Mouse (Mus musculus) kidney, adult 11 months (tissue): Measurements from ENCODE around the gene Pmpcb.
"Not testable (repeated sequence)": the region's sequence is repeated elsewhere in the genome, so short reads cannot be mapped to it uniquely, and the experiment has no call there.

Source experiments
- DNase-seq: peaks from one replicate; pipeline ENCODE4 v3.0.0; 2022

Gene Pmpcb

DNA sequence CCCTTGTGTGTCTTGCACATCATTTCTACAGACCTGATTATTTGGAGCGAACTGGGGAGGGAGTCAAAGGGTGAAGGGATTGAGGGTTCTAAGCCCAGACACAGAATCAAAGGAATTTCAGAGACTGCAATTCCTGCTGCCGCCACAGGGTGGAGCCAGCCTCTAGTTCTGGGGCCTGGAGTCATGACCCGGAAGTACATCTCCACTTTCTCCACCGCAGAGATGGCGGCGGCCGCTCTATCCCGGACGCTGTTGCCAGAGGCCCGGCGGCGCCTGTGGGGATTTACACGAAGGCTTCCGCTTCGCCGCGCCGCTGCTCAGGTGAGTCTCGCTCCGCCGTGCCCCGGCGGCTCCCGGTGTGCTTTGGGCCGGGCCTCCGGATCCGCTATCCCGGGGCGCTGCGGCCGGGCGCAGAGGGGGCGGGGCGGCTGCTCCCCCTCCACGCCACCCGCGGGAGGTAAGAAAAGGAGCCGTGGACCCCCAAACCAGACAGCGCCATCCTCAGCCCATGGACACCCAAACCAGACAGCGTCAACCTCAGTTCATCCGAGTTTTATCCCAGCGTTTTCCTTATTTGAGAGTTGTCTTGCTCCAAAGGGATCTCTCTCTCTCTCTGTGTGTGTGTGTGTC lies at the start of gene Pmpcb:
Gene Pmpcb (plus strand): TSS at position 186 of the 630 bp plus-strand sequence.
- DNase-seq, result peak; percentile 85

DNA sequence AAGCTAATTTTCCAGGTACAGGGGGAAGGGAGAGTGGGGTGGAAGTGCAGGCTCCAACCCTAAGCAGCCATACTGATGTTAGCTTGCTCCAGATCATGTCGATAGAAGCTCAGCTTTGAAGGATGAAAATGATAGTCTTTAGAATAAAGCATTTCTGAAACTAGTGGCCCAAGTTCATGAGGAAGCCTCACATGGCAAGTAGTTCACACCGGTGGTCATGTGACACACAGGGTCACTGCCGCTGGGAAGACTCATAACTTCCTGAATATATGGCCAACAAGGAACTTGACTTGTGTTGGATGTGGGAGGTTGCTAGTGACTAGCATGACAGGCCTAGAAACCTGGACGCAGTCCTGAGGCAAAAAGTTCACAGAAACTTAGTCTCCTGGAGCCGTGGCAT lies 44.7 kb upstream of the Pmpcb start:
- DNase-seq, result no peak

DNA sequence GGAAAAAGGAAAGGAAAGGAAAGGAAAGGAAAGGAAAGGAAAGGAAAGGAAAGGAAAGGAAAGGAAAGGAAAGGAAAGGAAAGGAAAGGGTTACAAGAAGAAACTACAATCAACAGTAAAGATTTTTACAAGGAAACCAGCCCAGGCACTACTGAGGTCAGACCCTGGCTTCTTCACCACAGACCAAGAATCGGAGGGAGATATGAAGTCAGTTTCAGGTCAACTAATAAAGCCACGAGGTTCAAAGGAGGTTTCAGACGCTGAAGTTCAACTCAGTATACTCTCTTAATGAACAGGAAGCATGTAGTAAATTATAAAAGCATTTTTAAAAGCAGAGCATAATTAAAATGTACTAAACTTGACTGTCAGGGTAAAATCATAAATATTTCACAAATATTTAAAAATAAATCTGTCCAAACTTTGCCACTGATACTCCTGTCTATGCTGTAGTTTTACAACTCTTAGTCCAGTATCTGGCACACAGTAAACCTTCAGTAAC lies 43.5 kb upstream of the Pmpcb start:
- DNase-seq, result no peak

DNA sequence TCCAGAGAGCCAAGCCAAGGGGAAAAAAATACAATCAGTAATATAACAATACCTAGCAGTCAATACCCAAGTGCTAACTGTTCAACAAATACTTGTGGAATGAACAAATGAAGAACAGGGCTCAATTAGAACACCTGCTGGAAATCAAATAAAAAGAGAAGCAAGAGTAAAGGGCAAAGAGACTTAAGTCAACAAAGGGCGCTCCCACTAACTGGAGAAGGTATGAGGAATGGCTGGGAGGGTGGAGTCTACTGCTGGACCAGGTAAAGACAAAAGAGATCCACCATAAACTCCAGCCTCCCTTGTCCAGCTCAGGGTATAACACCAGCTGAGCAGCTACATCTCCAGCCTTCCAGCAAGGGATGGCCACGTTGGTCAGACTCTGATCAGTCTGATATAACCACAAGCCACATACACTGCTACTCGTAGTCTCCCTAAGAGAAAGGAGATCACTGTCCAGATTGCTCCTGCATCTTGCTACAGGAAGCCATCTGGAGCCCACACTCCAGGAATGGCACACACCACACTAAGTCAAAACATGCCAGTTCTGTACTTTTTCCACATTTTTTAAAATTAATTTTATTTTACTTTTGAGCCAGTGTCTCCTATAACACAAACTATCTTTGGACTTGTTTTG lies 42.0 kb upstream of the Pmpcb start:
- no peak for DNase-seq

DNA sequence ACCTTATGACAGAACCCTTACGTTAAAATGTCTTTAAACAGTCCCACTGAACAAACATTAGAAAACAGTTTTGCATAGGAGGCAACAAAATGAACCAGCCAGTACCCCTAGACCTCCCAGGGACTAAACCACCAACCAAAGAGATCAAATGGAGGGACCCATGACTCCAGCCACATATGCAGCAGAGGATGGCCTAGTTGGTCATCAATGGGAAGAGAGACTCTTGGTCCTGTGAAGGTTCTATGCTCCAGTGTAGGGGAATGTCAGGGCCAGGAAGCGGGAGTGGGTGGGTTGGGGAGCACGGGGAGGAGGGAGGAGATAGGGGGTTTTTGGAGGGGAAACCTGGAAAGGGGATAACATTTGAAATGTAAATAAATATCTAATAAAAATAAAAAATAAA lies 37.4 kb upstream of the Pmpcb start:
- not testable (repeated sequence) for DNase-seq

DNA sequence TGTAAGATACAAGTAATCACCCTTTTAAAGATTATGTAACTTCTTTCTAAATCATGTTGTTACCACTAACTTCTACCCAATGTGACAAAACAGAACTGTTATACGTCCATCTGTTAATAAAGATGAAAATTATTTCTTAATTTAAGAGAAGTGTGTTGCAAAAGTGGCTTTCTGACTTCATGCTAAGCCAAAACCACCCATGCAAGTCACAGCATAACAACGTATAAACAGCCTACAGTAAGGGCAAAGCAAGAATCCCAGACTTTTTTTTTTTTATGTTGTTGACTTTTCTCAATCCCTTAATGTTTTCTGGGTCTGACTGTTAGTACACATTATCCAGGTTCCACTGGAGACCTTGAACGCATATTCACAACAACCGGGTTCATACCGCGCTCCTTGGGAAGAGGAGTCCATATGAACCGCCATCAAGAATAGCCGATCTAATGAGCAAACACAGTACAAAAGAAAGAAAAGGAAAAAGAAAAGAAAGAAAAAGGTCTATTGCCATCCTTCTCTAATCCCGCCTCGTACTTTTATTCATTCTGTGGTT lies 36.6 kb upstream of the Pmpcb start:
- DNase-seq, result no peak

DNA sequence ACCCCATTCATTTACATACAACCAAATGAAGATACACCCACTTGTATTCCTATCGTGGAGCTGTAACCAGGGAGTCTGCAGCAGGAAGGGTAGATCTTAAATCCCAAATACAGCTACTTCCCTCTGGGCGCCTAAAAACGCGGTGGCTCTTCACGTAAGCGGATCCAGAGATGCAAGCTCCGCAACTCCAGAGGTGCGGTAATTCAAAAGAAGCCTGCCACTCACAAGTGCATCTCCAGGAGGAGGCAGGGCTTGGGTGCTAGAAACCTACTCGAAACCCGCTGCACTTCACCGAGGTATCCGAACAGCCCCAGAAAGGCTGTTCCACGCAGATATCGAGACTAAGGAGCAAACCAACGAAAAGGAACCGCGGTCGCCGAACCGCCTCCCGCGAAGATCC lies 36.0 kb upstream of the Pmpcb start:
- DNase-seq, result no peak

DNA sequence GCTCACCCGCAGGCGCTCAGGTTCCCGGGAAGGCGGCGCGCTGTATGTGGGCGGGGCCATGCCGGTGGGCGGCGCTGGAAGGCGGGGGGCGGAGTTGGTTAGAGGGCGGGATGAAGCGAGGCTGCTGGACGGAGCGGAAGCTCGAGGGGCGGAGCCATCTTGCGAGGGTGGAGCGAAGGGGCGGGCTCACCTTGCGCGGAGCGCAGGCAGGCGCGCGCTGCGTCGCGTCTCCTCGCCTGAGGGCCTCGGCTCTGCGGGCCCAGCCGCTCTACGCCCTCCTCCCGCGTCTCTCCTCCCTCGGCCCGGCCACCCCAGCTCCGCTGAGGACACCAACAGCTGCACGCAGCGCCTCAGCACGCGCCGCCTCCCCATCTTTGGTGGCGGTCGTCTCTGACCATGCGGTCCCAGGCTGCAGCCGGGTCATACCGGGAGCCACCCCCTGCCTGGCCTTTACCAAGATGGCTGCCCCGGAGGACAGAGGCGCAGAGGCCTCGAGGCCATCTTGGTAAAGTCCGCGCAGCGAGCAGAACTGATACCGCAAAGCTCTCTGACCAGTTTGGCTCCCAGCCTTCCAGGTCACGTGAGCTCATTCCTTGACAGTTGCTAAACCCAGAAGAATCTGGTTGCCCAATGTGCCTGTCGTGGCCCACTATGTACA lies 35.5 kb upstream of the Pmpcb start, which contains the start of gene Napepld:
Gene Napepld (minus strand): TSS at position 46 of the 658 bp plus-strand sequence.
- DNase-seq, result peak; percentile 98

DNA sequence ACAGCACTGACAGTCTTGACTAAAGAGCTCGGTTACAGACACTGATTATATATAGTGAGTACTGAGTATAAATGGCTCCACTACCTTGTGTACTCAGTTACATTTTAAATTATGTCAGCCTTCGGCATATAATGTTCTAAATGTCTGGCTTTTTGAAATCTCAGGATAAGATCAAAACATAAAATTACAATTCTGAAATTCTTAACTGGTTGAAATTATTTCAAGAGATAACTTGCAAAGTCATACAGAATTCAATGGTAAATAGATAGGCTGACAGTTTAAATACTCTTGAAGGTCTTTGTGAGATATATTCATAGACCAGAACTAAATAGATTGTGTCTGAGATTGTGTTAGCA lies 35.0 kb upstream of the Pmpcb start:
- DNase-seq, result no peak

DNA sequence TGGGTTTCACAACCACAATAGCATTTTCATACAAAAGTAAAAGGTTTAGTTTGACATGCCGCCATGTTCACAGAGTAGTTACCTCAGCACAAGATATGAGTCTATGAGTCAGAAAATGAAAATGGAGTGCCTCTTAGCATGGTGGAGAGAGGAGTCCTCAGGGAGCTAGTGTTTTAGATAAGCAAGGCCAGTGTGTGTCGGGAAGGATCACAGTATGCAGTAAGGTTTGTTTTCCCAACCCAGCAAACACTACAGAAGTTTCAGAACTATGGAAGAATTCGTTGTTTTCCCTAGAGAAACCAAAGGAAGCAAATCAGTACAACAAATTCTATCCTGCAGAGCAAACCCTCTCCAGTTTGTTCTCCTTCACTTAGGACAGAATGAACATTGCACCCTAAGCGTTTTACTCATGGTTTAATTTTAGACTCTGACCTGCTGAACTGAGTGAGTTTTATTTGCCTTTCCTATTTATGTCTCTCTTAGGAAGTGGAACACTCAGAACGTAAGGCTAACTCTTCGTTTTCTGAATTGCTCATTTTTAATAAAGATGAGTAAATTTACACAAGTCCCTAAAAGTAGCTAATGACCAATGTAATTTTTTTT lies 34.0 kb upstream of the Pmpcb start:
- no peak for DNase-seq

DNA sequence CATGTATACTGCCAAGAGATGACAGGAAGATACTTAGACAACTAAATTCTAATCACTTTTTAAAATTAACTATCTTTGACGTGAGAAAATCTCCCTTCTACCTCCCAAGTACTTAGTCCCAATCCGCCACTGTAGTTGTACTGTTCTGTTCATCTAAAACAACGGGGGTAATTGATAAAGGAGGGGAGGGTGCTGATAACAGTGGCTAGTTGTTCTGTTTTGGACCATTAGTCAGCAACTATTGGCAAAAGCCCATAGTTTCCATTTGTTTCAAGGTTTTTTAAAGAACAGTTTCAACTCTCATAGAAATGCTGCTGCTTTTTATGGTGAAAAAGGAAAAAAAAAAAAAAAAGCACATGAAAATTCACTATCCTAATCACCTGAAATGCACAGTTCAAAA lies 33.2 kb upstream of the Pmpcb start:
- no peak for DNase-seq

DNA sequence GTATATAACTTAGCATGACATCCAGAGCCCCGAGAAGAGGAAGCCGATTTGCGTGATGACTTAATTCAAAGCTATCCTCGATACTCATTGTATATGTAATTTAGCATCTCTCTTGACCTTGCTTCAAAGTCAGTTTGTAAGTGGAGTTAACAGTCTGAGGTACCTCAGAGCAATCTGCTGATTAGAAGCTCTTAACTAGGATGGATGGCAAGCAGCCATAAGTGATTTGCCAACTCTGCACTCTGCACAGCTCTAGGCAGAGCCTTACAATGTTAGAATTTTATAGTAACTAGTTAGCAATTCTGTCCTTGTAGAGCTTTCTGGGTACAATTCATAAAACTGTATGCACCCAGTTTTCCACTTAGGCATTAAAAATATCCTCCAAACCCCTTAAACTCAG lies 30.4 kb upstream of the Pmpcb start:
- DNase-seq, result no peak

DNA sequence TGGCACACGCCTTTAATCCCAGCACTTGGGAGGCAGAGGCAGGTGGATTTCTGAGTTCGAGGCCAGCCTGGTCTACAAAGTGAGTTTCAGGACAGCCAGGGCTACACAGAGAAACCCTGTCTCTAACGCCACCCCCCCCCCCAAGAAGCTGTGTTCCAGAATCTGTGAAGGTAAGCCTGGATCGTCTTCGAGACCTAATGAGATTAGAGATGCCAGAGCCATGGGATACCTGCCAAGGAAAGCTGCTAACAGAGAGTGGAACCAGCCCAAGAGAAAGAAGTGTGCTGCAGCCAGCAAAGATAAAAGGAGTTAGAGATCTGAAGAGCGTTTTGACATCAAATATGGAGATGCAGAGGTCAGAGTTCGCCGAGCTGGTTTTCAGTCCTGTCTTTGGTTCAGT lies 28.9 kb upstream of the Pmpcb start:
- not testable (repeated sequence) for DNase-seq

DNA sequence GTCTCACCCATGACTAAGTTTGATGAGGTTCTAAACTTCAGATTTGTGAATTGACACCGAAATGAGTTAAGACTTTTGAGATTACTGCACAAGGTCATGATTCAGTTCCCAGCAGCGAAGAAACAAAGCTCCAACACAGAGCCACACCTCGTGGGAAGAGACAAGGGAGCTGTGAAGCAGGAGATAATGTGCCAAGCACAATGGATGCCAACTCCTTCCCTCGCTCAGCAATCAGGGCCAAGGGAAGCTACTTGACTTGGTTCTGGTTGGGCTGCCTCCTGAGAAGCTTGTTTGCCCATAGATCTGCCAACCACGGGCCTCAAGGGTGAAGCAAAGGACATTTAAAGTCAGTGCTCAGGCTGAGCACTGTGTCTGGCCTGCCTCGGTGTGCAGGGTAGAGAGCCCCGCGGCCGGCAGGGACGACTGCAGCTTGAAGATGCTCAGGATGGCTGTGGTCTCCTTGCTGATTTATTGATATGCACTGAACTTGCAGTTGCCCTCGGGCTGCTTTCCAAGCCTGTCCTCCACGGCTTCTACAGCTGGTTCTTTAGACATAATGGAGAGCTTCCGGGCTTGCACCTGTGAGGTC lies 24.7 kb upstream of the Pmpcb start:
- DNase-seq, result no peak

DNA sequence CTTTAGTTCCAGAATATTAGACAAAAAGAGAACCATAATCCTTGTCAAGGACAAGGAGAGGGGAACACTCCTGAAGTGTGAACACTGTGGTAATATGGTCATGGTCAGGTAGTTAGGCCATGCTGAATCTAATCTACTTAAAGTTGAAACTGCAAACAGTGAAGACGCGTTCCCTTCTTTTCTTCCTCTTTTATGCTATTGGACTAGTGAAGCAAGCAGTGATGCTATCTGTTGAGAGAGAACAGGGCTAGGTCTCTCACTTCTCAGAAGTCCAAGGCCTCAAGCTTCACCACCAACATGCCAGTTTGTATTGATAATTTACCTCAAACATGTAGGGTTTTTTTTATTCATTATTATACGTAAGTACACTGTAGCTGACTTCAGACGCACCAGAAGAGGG lies 22.5 kb upstream of the Pmpcb start:
- no peak for DNase-seq

DNA sequence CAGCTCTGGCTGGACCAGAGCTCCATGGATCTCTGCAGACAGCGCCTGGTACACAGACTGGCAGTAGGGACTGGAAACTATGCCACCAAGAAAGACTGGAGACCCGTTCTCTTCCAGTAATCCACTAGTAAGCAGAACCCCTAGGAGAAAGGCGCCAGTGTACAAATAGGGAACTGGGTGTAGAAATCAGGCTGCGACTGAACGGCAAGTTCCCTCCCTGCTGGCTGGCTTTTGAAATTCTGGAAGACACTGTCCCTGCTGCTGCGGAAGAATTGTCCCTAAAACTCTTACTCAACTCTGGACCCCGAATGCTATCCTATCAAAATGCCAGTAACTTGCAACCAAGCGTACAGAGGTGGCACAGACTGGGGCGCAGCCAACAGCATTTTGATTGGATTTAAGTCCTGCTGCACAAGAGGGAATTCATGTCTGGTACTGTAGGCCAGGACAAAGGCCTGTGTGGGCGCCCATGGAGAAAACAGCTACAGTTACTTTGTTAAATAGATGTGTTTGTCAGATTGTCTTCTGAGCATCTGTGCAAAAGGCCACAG lies 19.7 kb upstream of the Pmpcb start:
- no peak for DNase-seq

DNA sequence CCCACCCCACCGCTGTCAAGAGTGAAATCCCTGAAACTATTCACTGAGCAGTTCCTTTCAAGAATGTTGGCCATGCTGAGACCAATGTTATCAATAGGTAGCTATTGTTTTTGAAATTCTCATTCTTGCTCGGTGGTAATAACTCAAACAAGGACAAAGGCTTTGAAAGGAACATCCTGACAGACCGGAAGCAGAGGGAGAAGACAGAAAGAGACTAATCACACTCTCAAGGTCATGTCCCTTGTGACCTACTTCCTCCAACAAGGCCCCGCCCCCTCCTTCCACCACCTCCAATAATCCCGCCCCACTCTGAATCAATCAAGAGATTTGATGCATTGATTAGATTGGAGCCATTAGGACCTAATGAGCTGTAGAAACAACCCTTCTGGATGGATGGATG lies 18.4 kb upstream of the Pmpcb start:
- no peak for DNase-seq

DNA sequence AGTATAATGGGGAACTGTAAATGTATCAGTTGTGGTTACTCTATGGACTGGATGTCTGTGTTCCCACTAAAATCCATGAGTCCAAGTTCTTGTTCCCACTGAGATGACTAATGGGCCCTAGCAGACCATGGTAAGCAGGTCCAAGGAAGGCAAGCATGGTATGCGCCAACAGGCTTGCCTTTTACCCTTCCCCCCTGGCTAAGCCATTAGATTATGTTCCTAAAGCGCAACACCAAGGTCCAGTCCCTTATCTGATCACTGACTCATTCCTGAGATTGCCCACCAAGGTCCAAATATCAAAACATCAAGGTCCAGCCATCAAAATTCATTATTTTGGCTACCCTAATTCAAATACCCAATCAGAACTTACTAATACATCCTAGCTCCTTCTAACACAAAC lies 17.7 kb upstream of the Pmpcb start:
- DNase-seq, result no peak

DNA sequence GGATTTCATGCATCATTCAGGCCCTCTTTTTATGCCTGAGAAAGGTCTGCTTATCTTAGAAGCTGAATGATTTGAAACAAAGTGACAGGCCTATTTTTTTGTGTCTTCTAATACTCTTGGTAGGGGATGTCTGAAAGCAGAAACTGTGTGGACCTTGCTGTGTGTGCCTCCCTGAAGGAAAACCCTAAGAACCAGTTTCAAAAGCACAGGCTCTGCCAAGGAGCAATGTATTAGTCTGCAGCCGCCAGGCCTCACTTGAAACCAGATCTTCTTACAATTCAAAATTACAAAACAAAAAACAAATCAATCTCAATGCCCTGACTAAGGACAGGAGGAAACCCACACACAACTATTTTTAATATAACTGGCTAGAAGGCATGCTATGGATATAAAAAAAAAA lies 12.5 kb upstream of the Pmpcb start:
- no peak for DNase-seq

DNA sequence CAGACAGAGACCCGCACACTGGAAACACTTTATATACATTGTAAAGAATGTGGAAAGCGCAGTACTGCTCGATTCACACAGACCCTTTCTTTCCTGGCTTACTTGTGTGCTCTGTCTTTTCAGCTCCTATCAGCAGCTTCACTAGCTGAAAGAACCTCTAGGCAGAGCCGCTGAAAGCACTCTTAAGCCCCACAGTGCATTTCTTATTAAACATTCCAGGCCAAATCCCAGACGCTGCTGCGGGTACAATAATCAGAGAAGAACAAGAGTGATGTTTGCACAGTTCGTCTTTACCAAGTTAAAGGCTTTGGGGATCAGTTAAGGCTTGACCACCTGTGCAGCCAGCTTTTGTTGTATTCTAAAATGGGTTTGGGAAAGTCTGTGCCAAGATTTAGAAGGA lies 12.1 kb upstream of the Pmpcb start:
- no peak for DNase-seq

DNA sequence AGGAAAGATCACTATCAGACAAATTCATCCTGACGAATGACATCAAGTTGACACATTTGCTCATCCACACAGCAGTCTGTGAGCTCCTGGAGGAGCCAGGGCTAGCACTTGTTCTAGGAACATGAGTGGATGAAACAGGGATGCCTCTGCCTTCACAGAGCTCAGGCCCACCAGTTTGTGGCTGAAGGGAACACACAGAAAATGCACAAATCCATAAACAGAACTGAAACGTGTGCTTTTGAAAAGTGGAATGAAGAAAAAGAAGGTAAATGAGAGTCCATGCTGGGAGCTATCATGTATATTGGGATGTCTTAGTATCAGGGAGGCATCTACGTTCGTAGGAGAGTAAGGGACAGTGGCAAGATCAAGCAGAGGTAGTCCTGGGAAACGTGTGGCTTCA lies 7.8 kb upstream of the Pmpcb start:
- DNase-seq, result no peak

DNA sequence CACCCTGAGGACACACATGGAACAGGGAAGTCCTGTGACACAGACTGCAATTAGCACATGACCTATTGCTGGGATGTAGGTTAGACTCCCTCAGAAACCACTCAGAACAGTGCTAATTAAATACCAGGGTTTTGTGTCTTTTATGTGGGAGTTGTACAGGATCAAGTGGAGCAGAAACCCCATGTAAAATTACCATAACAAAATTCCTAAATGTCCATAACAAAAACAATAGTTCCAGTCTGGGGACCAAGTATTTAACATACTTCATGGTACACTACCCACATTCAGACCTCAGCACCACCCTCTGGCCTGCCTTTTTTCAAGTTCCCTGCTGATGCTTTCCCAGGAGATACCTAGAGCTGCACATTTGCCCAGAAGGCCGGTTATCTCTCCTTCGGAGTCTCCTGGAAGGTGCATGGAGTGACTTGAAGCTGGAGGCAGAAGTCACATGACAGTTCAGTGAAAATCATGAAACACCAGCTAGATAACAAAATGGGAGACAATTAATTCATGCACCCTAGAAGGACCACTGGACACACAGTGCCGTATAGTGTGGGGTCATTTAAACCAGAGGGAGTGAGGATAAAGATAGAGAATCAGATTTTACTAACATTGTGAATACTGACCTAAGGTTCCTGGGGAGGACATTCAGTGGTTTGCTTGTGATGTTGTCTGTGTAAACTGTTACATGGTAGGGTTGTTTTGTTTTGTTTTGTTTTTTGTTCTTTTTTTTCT lies 4.6 kb upstream of the Pmpcb start:
- DNase-seq, result no peak
